Mouse (Mus musculus): ENCODE measurements around the gene Smad9. TPM values are rescaled to one million over a fixed set of nuclear protein-coding genes. Genes with fewer than 3 reads are reported as not detected.

Smad9 gene
- polyA plus RNA-seq, 1 experiment from 2014 or later, result 1.7 TPM

DNA sequence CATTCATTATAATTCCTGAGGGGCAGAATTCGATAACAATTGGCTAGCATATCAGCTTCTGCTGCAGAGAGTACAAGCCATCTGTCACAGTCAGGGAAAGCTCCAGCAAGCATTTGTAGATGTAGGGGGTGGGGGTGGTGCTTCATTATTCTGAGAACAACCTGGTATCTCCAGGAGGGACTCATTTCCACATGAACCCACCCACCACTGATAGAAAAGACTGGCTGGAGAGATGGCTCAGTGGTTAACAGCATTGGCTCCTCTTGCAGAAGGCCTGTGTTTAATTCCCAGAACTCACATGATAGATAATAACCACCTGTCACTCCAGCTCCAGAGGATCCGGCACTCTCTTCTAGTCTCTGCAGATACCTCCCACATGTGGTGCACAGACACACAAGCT is 80.0 kb downstream of the Smad9 start:
- ATAC-seq (no peak), DNase-seq (ENCODE audit: low spot score) (no peak)
- no peak for TF ChIP-seq CTCF (IDR thresholded peaks at IDR 0.05)
- no peak for TF ChIP-seq EP300 (IDR thresholded peaks at IDR 0.05)
- Histone ChIP-seq H3K4me1 (ENCODE audit: insufficient read depth, low read depth, low read length) (no peaks in the 10 kb centered on the region), H3K4me2 (replicated peaks; ENCODE audit: low read depth, low read length) (no peak overlapping the region), H3K27me3 (replicated peaks; ENCODE audit: insufficient read depth, low read length) (no peaks in the 10 kb centered on the region), H3K9me3 (ENCODE audit: low read length) (no peaks in the 10 kb centered on the region), H3K9ac (replicated peaks; ENCODE audit: low read depth) (no peak overlapping the region), H3K27ac (ENCODE audit: low read length) (no peak overlapping the region), H3K4me3 (ENCODE audit: low read depth, low read length) (no peak overlapping the region), H3K36me3 (ENCODE audit: insufficient read depth, low read length) (no peaks in the 10 kb centered on the region)
- 69% methylated on average over 2 of the region's 2 CpGs for WGBS

Other genes starting within 250 kb of the Smad9 start
- 50.6 and 54.3 TPM in 2 replicates for gene Supt20, start 62.8 kb upstream of the Smad9 start, polyA plus RNA-seq (2015; fragmentation: Nextera tagmentation; extraction: Ambion mirVana)
- gene Gm21958, start 41.2 kb upstream of the Smad9 start, polyA plus RNA-seq (2015; fragmentation: Nextera tagmentation; extraction: Ambion mirVana), result not detected in 2 replicates
- 37.1 and 39.0 TPM in 2 replicates for gene Exosc8, start 20.2 kb upstream of the Smad9 start, polyA plus RNA-seq (2015; fragmentation: Nextera tagmentation; extraction: Ambion mirVana)
- 53.5 and 65.8 TPM in 2 replicates for gene Alg5, start 20.0 kb upstream of the Smad9 start, polyA plus RNA-seq (2015; fragmentation: Nextera tagmentation; extraction: Ambion mirVana)
- gene Rfxap, start 52.2 kb downstream of the Smad9 start, polyA plus RNA-seq (2015; fragmentation: Nextera tagmentation; extraction: Ambion mirVana), result 22.4 and 24.9 TPM in 2 replicates
- not detected in 2 replicates for gene Sertm1, start 160.3 kb downstream of the Smad9 start, polyA plus RNA-seq (2015; fragmentation: Nextera tagmentation; extraction: Ambion mirVana)